Mouse (Mus musculus): ENCODE results near the gene Enpp7. TPM values are rescaled to one million over a fixed set of nuclear protein-coding genes. Genes with fewer than 3 reads are reported as not detected.
A peak's percentile ranks its signal among the peaks of the same experiment; 100 is the strongest.

Gene Enpp7
- polyA plus RNA-seq, 1 experiment from 2014 or later: not detected

DNA sequence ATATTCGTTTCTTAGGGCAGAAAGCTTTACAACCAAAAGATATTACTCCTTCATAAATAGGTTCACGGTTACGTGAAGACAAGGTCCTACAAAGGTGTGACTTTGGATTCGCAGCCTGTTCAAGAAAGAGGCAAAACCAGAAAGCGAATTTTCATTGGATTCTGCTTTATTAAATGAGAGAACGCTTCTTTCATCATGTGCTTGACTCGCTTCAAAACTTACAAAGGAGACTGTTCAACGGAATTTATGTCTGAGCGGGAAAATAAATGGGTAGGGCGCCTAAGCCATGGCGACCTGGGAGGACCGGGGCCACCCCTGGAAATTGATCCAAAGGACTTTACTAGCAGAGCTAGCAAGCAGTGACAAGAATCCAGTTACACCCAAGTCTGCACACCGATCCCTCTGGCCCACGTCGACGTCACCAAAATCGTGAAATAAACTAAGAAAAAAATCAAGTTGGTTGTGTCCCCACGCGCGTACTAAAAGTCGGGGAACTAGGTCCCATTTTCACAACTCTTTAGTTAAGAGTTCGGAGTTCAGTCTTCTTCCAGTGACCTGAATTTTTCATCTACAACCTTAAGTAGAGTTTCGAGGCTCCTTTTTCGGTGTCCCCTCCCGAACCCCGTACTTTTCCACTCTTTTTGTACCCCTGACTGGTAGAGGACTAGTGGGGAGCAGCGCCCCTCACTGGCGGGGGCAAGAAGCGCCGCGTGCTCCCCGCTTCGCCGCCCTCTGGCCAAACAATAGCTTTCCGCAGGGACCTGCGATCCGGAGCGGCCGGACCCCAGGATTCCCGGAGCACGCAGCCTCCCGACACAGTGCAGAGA lies 34.3 kb downstream of the Enpp7 start:
- Histone ChIP-seq H3K4me2 (replicated peaks) (peak overlapping the region; percentile 92), H3K36me3 (peaks cover 13% of the 10 kb centered on the region), H3K9me3 (no peaks in the 10 kb centered on the region), H3K27ac (peak overlapping the region; percentile 98), H3K4me3 (peak overlapping the region; percentile 93), H3K27me3 (no peaks in the 10 kb centered on the region), H3K4me1 (peaks cover 35% of the 10 kb centered on the region), H3K9ac (peak overlapping the region; percentile 96)
- ATAC-seq (ENCODE audit: insufficient number of reproducible peaks, insufficient read depth, low FRiP score, low TSS enrichment): no peak
- 4% methylated on average over 42 of the region's 42 CpGs for WGBS

DNA sequence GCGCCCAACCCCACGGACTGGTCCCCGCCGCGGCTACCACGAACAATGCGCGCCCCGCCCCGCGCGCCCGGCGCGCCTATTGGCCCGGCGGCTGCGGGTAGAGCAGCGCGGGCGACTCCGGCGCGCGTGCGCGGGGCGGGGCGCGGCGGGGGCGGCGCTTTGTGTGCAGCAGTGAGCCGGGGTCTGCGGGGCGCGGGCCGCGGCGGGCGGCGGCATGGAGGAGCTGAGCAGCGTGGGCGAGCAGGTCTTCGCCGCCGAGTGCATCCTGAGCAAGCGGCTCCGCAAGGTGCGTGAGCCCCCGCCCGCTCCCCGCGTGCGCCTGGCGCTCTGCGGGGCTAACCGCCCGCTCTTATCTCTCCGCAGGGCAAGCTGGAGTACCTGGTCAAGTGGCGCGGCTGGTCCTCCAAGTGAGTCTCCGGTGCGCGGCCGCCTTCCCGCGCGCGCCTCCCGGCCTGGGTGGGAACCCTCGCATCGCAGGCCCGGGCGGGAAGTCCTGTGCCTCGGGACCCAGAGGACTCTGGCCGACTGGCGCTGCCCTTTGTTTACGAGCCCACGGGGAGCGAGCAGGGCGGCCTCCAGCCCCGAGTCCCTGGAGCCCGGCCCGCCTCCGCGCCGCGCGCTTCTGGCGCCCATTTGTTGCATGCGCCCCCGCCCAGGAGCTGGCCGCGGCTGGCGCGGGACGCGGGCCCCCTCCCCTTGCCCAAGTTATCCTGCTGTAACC lies 35.1 kb downstream of the Enpp7 start, which contains the start of gene Cbx2:
Gene Cbx2, plus strand, starts transcription at position 68 of the 721 bp plus-strand sequence.
- H3K36me3 ChIP-seq: peaks cover 21% of the 10 kb centered on the region
- H3K4me3 ChIP-seq: peak within 1 kb of the TSS; percentile 93
- H3K9ac ChIP-seq: peak within 1 kb of the TSS; percentile 96
- peak within 1 kb of the TSS; percentile 92 for H3K4me2 ChIP-seq (replicated peaks)
- ATAC-seq (ENCODE audit: insufficient number of reproducible peaks, insufficient read depth, low FRiP score, low TSS enrichment): peak; percentile 88
- under 1% methylated on average over 84 of the region's 99 CpGs for WGBS
- H3K9me3 ChIP-seq: no peaks in the 10 kb centered on the region
- no peaks in the 10 kb centered on the region for H3K27me3 ChIP-seq
- H3K27ac ChIP-seq: peak within 1 kb of the TSS; percentile 98
- H3K4me1 ChIP-seq: peaks cover 35% of the 10 kb centered on the region

GRCm38 (mm10) chr11:119023616-119023980 lies 35.6 kb downstream of the Enpp7 start:
- Histone ChIP-seq H3K4me3 (peak overlapping the region; percentile 93), H3K4me2 (replicated peaks) (peak overlapping the region; percentile 92), H3K4me1 (peaks cover 38% of the 10 kb centered on the region), H3K9me3 (no peaks in the 10 kb centered on the region), H3K27ac (peak overlapping the region; percentile 98), H3K9ac (peak overlapping the region; percentile 96), H3K36me3 (peaks cover 26% of the 10 kb centered on the region), H3K27me3 (no peaks in the 10 kb centered on the region)
- under 1% methylated on average over 15 of the region's 15 CpGs for WGBS
- ATAC-seq (ENCODE audit: insufficient number of reproducible peaks, insufficient read depth, low FRiP score, low TSS enrichment): 0 out of 2 replicates have a peak, but pooled peaks have one; percentile 1

DNA sequence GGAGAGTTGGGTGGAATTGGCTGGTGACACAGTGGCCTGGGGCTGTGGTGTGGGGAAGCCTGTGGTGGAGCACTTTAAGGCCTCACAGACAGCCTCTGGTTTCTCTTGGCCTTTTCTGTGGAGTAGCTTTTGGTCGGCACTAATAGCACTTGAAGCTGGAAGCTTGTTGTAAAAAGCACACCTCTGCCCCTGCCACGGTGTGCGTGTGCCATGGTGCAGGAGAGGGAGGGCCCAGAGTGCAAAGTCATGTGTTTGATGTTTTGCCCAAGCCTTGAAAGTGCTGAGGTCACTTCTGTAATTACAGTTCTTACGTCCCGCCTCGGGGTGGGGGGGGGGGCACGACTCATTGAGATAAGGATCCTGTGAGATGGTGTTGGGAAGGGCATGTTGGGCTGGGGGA lies 36.3 kb downstream of the Enpp7 start:
- H3K9ac ChIP-seq: peak overlapping the region; percentile 96
- no peaks in the 10 kb centered on the region for H3K27me3 ChIP-seq
- H3K4me1 ChIP-seq: peaks cover 38% of the 10 kb centered on the region
- no peaks in the 10 kb centered on the region for H3K9me3 ChIP-seq
- H3K27ac ChIP-seq: peak overlapping the region; percentile 98
- H3K4me3 ChIP-seq: peak overlapping the region; percentile 93
- peaks cover 33% of the 10 kb centered on the region for H3K36me3 ChIP-seq
- WGBS: 4% methylated on average over 7 of the region's 7 CpGs
- no peak for ATAC-seq (ENCODE audit: insufficient number of reproducible peaks, insufficient read depth, low FRiP score, low TSS enrichment)
- peak overlapping the region; percentile 92 for H3K4me2 ChIP-seq (replicated peaks)

- Histone ChIP-seq H3K4me2 (replicated peaks) (peak overlapping the region; percentile 92), H3K36me3 (peaks cover 51% of the 10 kb centered on the region), H3K4me3 (peak overlapping the region; percentile 4; the same call in 1 of the 2 replicates), H3K4me1 (peaks cover 38% of the 10 kb centered on the region), H3K27ac (no peak overlapping the region), H3K9ac (no peak overlapping the region), H3K9me3 (no peaks in the 10 kb centered on the region), H3K27me3 (no peaks in the 10 kb centered on the region)
- 57% methylated on average over 12 of the region's 12 CpGs for WGBS
- no peak for ATAC-seq (ENCODE audit: insufficient number of reproducible peaks, insufficient read depth, low FRiP score, low TSS enrichment)
These were observed 38.2 kb downstream of the Enpp7 start for GRCm38 (mm10) chr11:119026203-119026602.

DNA sequence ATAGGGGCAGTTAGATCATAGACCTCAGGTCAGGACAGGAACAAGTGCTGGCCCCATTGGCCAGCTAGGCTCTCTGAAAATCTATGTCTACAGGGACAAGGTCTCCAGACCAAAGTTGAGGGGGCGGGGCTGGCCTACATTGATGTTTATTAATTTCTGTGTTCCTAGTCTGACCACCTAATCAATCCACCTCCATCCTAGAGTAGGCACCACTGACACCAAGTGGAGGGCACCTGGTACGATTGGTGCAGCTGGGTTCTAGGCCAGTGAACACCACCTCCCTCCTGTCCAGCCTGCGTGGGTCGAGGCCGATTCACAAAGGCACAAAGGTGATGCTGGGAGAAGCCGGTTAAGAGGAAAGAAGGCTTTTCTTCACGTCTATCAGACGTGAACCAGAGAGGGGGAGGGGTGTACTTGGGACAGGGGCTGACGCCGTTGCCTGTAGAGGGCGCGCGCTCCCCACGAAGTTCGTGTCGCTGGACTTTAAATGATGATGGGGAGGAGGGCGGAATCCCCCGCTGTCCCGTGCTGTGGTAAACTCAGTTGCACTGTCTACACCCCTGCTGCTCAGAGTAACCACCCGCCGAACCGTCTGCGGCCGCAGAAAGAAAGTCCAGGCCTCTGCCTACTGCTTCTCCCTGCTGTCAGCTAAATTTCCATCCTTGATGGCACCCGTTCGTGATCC lies 46.0 kb downstream of the Enpp7 start:
- Histone ChIP-seq H3K27me3 (peaks cover 39% of the 10 kb centered on the region), H3K27ac (no peak overlapping the region), H3K9me3 (no peaks in the 10 kb centered on the region), H3K4me2 (replicated peaks) (peak overlapping the region; percentile 50), H3K4me3 (peak overlapping the region; percentile 27), H3K36me3 (peaks cover 30% of the 10 kb centered on the region), H3K4me1 (peaks cover 40% of the 10 kb centered on the region), H3K9ac (peak overlapping the region; percentile 42; the same call in 1 of the 2 replicates)
- ATAC-seq (ENCODE audit: insufficient number of reproducible peaks, insufficient read depth, low FRiP score, low TSS enrichment): 0 out of 2 replicates have a peak, but pooled peaks have one; percentile 12
- 1% methylated on average over 26 of the region's 26 CpGs for WGBS

GRCm38 (mm10) chr11:119034635-119035034 lies 46.6 kb downstream of the Enpp7 start:
- Histone ChIP-seq H3K4me1 (peaks cover 46% of the 10 kb centered on the region), H3K4me3 (peak overlapping the region; percentile 27; the same call in 1 of the 2 replicates), H3K27ac (no peak overlapping the region), H3K36me3 (peaks cover 26% of the 10 kb centered on the region), H3K9ac (0 out of 2 replicates have a peak overlapping the region, but pooled peaks have one; percentile 42), H3K9me3 (no peaks in the 10 kb centered on the region), H3K4me2 (replicated peaks) (peak overlapping the region; percentile 50), H3K27me3 (peaks cover 42% of the 10 kb centered on the region)
- ATAC-seq (ENCODE audit: insufficient number of reproducible peaks, insufficient read depth, low FRiP score, low TSS enrichment): no peak
- 2% methylated on average over 19 of the region's 19 CpGs for WGBS

- Histone ChIP-seq H3K9ac (no peak overlapping the region), H3K36me3 (peaks cover 21% of the 10 kb centered on the region), H3K9me3 (no peaks in the 10 kb centered on the region), H3K27me3 (peaks cover 42% of the 10 kb centered on the region), H3K4me3 (peak overlapping the region; percentile 10; the same call in 1 of the 2 replicates), H3K27ac (no peak overlapping the region), H3K4me2 (replicated peaks) (peak overlapping the region; percentile 50), H3K4me1 (peaks cover 52% of the 10 kb centered on the region)
- 2% methylated on average over 21 of the region's 21 CpGs for WGBS
- no peak for ATAC-seq (ENCODE audit: insufficient number of reproducible peaks, insufficient read depth, low FRiP score, low TSS enrichment)
These were observed 47.2 kb downstream of the Enpp7 start for GRCm38 (mm10) chr11:119035094-119035685.

- no peaks in the 10 kb centered on the region for H3K9me3 ChIP-seq
- H3K4me2 ChIP-seq (replicated peaks): peak overlapping the region; percentile 15; the same call in 1 of the 2 replicates
- peaks cover 52% of the 10 kb centered on the region for H3K4me1 ChIP-seq
- 2% methylated on average over 21 of the region's 21 CpGs for WGBS
- no peak overlapping the region for H3K27ac ChIP-seq
- no peak for ATAC-seq (ENCODE audit: insufficient number of reproducible peaks, insufficient read depth, low FRiP score, low TSS enrichment)
- H3K9ac ChIP-seq: no peak overlapping the region
- H3K27me3 ChIP-seq: peaks cover 42% of the 10 kb centered on the region
- H3K36me3 ChIP-seq: peaks cover 15% of the 10 kb centered on the region
- 0 out of 2 replicates have a peak overlapping the region, but pooled peaks have one; percentile 10 for H3K4me3 ChIP-seq
These were observed 47.7 kb downstream of the Enpp7 start for GRCm38 (mm10) chr11:119035686-119036165.

DNA sequence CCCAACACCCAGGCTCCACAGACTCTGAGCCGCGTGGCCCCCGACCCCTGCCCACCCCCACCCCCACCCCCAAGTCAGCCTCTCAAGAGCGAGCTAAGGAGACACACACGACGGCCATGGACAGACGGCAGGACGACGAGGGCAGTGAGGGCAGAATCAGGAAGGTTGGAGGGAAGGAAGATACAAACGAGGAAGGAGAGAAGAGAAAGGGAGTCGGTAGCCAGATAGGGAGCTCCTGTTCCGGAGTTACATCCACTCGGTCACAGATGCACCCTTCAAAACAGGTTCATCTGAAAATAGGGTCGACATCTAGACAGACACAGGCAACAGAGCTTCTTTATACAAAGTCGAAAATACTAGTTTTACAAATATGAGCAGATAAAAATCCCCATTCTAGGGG lies 48.5 kb downstream of the Enpp7 start:
- H3K9ac ChIP-seq: 0 out of 2 replicates have a peak overlapping the region, but pooled peaks have one; percentile 10
- no peak overlapping the region for H3K4me2 ChIP-seq (replicated peaks)
- H3K36me3 ChIP-seq: peaks cover 12% of the 10 kb centered on the region
- no peak overlapping the region for H3K27ac ChIP-seq
- 2% methylated on average over 15 of the region's 15 CpGs for WGBS
- peak overlapping the region; percentile 47; the same call in 1 of the 2 replicates for H3K4me3 ChIP-seq
- no peaks in the 10 kb centered on the region for H3K9me3 ChIP-seq
- no peak for ATAC-seq (ENCODE audit: insufficient number of reproducible peaks, insufficient read depth, low FRiP score, low TSS enrichment)
- peaks cover 54% of the 10 kb centered on the region for H3K4me1 ChIP-seq
- peaks cover 47% of the 10 kb centered on the region for H3K27me3 ChIP-seq

Data from embryonic facial prominence, embryonic 12.5 days (tissue).